Mouse (Mus musculus): ENCODE results near the gene Cpd.

GRCm38 (mm10) chr11:76858781-76859180 lies 12.0 kb upstream of the Cpd start:
- no peak for TF ChIP-seq POLR2A (IDR thresholded peaks at IDR 0.05; ENCODE audit: extremely low read depth, insufficient read depth, low read length)
- no peak for TF ChIP-seq CTCF (IDR thresholded peaks at IDR 0.05; ENCODE audit: low read depth, low read length)
